Mouse (Mus musculus) MEL (cell line): ENCODE data around the gene Megf9.

Experiments used
- CTCF ChIP-seq, 3 experiments: IDR thresholded peaks in 2 of 3; conservative IDR thresholded peaks in 1 of 3; 2 replicates each; pipeline ENCODE4 v1.5.1; 2011 to 2012; ENCODE audit warnings: low read length in 3 of 3, low read depth in 2 of 3, mild to moderate bottlenecking in 2 of 3, improper control_type of control experiment in 1 of 3, inconsistent platforms in 1 of 3, mixed read lengths in 1 of 3, moderate library complexity in 1 of 3; ENCODE audit not compliant: control insufficient read depth in 1 of 3, insufficient read depth in 1 of 3, poor library complexity in 1 of 3, severe bottlenecking in 1 of 3
- E2F4 ChIP-seq: IDR thresholded peaks from 2 replicates; pipeline ENCODE4 v1.6.1; 2011; ENCODE audit warnings: low read depth, low read length, improper control_type of control experiment, borderline replicate concordance
- ETS1 ChIP-seq: IDR thresholded peaks from 2 replicates; pipeline ENCODE4 v1.6.1; 2012; ENCODE audit warnings: low read depth, mild to moderate bottlenecking, inconsistent platforms, low read length, improper control_type of control experiment, moderate library complexity
- GABPA ChIP-seq: IDR thresholded peaks from 2 replicates; pipeline ENCODE4 v1.6.1; 2012; ENCODE audit warnings: low read depth, mild to moderate bottlenecking, inconsistent platforms, low read length, improper control_type of control experiment, moderate library complexity
- MAFK ChIP-seq: IDR thresholded peaks from 2 replicates; pipeline ENCODE4 v1.6.1; 2011; ENCODE audit warnings: low read depth, mild to moderate bottlenecking, low read length, improper control_type of control experiment, borderline replicate concordance
- SIN3A ChIP-seq: IDR thresholded peaks from 2 replicates; pipeline ENCODE4 v1.6.1; 2012; ENCODE audit warnings: low read length, improper control_type of control experiment, inconsistent platforms

- TF ChIP-seq CTCF (IDR thresholded peaks at IDR 0.05 in 2 of 3, conservative IDR thresholded peaks at IDR 0.05 in 1 of 3; ENCODE audit: control insufficient read depth in 1 of 3, insufficient read depth in 1 of 3, low read depth in 2 of 3, low read length in 3 of 3, poor library complexity in 1 of 3, severe bottlenecking in 1 of 3) = no peak
- no peak for TF ChIP-seq GABPA
- no peak for TF ChIP-seq E2F4
- no peak for TF ChIP-seq MAFK
- no peak for TF ChIP-seq ETS1
- no peak for TF ChIP-seq SIN3A
Observed at GRCm38 (mm10) chr4:70509565-70509964, 25.2 kb downstream of the Megf9 start.
